Mouse (Mus musculus) thymus, adult 2 months (tissue): ENCODE data around the gene Serpina3g.

Experiments used
- CTCF ChIP-seq: fragments of 200-500 bp; IDR thresholded peaks from 2 replicates; pipeline ENCODE4 v1.5.1; 2012; ENCODE audit warnings: mild to moderate bottlenecking, control low read depth, low read length, moderate library complexity, borderline replicate concordance; ENCODE audit not compliant: control insufficient read depth, poor library complexity, insufficient read depth; ENCODE audit errors: extremely low read depth
- POLR2A ChIP-seq: fragments of 200-500 bp; IDR thresholded peaks from 2 replicates; pipeline ENCODE4 v1.6.1; 2012; ENCODE audit warnings: mild to moderate bottlenecking, low read length, control low read depth, moderate library complexity; ENCODE audit not compliant: control insufficient read depth, poor library complexity, insufficient read depth; ENCODE audit errors: extremely low read depth

DNA sequence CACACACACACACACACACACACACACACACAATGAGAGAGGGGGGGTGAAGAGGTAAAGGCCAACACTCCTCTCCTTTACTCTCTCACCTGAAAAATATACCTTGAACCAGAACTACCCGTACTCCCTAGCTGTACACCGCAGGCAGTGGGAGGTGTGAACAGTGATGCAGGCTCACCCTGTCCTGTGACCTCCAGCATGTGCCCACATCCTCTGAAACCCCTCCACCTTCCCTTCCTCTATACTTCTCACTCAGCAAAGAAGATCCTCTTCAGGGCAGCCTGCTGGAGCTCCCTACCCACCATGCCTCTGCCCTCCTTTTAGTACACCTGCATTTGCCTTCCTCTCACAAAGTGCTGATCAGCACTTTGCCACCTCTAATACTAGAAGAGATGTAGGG lies 26.2 kb upstream of the Serpina3g start:
- no peak for TF ChIP-seq POLR2A
- no peak for TF ChIP-seq CTCF
